Mouse (Mus musculus) forebrain, postnatal 0 days (tissue): ENCODE results near the gene Elmo1. TPM values are rescaled to one million over a fixed set of nuclear protein-coding genes. Genes with fewer than 3 reads are reported as not detected.
A peak's percentile ranks its signal among the peaks of the same experiment; 100 is the strongest.

Experiments used
- ATAC-seq: fragments of 200-750 bp; cut with Nextera tagmentation; 2 replicates; pipeline ENCODE4 v1.8.0; 2017; ENCODE audit warnings: mild to moderate bottlenecking, moderate library complexity
- DNase-seq: peaks from one replicate; pipeline ENCODE4 v3.0.0-alpha.2; 2015
- H3K27ac ChIP-seq: fragments of 300-500 bp; sonication (generic); 2 replicates; pipeline ENCODE4 v1.5.1; 2014; ENCODE audit warnings: low read depth, mild to moderate bottlenecking, antibody characterized with exemption, low read length, moderate library complexity, mixed read lengths
- H3K27me3 ChIP-seq: fragments of 300-500 bp; sonication (generic); 2 replicates; pipeline ENCODE4 v1.6.1; 2014; ENCODE audit warnings: mild to moderate bottlenecking, low read length, mixed read lengths; ENCODE audit not compliant: insufficient read depth
- H3K36me3 ChIP-seq: fragments of 300-500 bp; sonication (generic); 2 replicates; pipeline ENCODE4 v1.6.1; 2014; ENCODE audit warnings: mild to moderate bottlenecking, moderate library complexity; ENCODE audit not compliant: insufficient read depth
- H3K4me1 ChIP-seq: fragments of 300-500 bp; sonication (generic); 2 replicates; pipeline ENCODE4 v1.6.1; 2014; ENCODE audit warnings: antibody characterized with exemption; ENCODE audit not compliant: insufficient read depth
- H3K4me2 ChIP-seq: fragments of 300-500 bp; sonication (generic); 2 replicates; pipeline ENCODE4 v1.6.1; 2014; ENCODE audit warnings: low read depth, mild to moderate bottlenecking, moderate library complexity
- H3K4me3 ChIP-seq: fragments of 300-500 bp; sonication (generic); 2 replicates; pipeline ENCODE4 v1.5.1; 2014; ENCODE audit warnings: low read depth, low read length, mixed read lengths
- H3K9ac ChIP-seq: fragments of 300-500 bp; sonication (generic); 2 replicates; pipeline ENCODE4 v1.6.1; 2014; ENCODE audit warnings: mild to moderate bottlenecking
- H3K9me3 ChIP-seq: fragments of 300-500 bp; sonication (generic); 2 replicates; pipeline ENCODE4 v1.6.1; 2016; ENCODE audit warnings: low read length
- CTCF ChIP-seq: sonication (generic); IDR thresholded peaks from 2 replicates; pipeline ENCODE4 v1.5.1; 2016; ENCODE audit warnings: antibody characterized with exemption, control low read depth, low read depth
- WGBS: fragments of 180-500 bp; shearing (Covaris S2); extraction: QIAGEN DNeasy Blood & Tissue Kit; methylation state at CpG from one replicate; pipeline ENCODE4 v1.1.7; 2014; 5-methylcytosine and 5-hydroxymethylcytosine counted together
- polyA plus RNA-seq: library from polyadenylated mRNA; unstranded; fragments of >200 nt; fragmentation: Nextera tagmentation; extraction: Ambion mirVana; gene quantifications from 2 replicates; pipeline ENCODE4 v1.2.1, GENCODE M21; 2015
- total RNA-seq: library from RNA; depleted of rRNA; stranded (reverse); fragments of >200 nt; gene quantifications from 2 replicates; pipeline ENCODE4 v1.2.3, GENCODE M21; 2014

The Elmo1 gene
- total and polyA plus RNA-seq, 2 experiments from 2014 or later, result 30.9 to 33.5 TPM

GRCm38 (mm10) chr13:20212665-20213064 lies 122.3 kb downstream of the Elmo1 start:
- Histone ChIP-seq H3K4me1 (no peaks in the 10 kb centered on the region), H3K27me3 (no peaks in the 10 kb centered on the region), H3K4me2 (no peak overlapping the region), H3K4me3 (no peak overlapping the region), H3K9me3 (no peaks in the 10 kb centered on the region), H3K36me3 (no peaks in the 10 kb centered on the region), H3K27ac (no peak overlapping the region), H3K9ac (no peak overlapping the region)
- DNase-seq (no peak), ATAC-seq (no peak)
- no peak for TF ChIP-seq CTCF
- WGBS, result 90% methylated on average over 6 of the region's 6 CpGs

DNA sequence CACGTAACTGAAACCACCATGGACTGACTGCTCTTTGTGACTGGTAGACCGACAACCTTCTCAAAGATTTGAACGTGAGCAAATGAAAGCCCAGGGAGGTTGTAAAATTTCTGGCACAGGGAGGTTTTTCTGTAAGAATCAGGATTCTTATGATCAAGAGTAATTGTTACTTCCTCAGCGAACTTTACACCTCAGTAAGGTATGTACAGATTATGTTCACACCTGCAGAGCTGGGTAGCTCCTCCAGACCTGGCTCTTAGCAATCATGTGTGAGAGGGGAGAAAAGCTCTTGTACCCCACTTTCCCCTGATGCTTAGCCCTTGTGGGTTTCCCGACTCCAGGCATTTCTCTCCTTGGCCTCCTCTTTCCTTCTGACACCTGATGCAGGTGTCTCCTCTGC lies 123.5 kb downstream of the Elmo1 start:
- Histone ChIP-seq H3K4me2 (no peak overlapping the region), H3K4me3 (no peak overlapping the region), H3K27ac (no peak overlapping the region), H3K36me3 (no peaks in the 10 kb centered on the region), H3K4me1 (0 out of 2 replicates have a peak, but pooled peaks cover 3% of the 10 kb centered on the region), H3K9me3 (no peaks in the 10 kb centered on the region), H3K27me3 (no peaks in the 10 kb centered on the region), H3K9ac (no peak overlapping the region)
- 92% methylated on average over 5 of the region's 5 CpGs for WGBS
- ATAC-seq (no peak), DNase-seq (no peak)
- no peak for TF ChIP-seq CTCF

DNA sequence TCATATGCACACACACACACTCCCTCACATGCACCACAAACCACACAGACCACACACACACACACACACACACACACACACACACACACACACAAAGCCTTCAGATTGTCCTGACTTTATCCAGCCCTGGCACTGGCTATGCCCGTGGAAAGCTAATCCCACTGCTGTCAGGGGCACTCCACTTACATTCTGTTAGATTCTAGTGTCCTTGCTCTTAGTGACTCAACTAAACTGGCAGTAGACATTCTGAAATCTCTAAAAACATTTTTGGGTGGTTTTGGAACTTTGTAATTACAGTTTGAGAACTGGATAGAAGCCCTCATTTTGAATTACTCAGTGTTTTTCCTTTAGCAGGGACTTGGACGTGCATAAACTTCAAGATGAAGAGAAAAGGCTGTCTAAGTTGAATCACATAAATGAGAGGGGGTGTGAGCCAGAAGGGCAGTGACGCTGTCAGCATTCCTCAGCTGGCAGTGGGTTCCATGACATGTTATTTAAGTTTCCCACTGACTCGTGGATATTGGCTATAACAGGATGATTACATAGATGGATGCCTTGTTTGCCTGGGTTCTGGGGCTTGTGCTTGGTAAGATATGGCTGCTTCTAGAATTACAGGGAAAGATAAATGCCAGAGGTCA lies 127.2 kb downstream of the Elmo1 start:
- ATAC-seq (peak; percentile 85), DNase-seq (no peak)
- Histone ChIP-seq H3K27ac (no peak overlapping the region), H3K4me2 (no peak overlapping the region), H3K9ac (no peak overlapping the region), H3K36me3 (no peaks in the 10 kb centered on the region), H3K27me3 (no peaks in the 10 kb centered on the region), H3K9me3 (no peaks in the 10 kb centered on the region), H3K4me1 (0 out of 2 replicates have a peak, but pooled peaks cover 3% of the 10 kb centered on the region), H3K4me3 (no peak overlapping the region)
- no peak for TF ChIP-seq CTCF
- WGBS, result 35% methylated on average over 4 of the region's 4 CpGs

GRCm38 (mm10) chr13:20218126-20218525 lies 127.7 kb downstream of the Elmo1 start:
- Histone ChIP-seq H3K4me3 (no peak overlapping the region), H3K9me3 (no peaks in the 10 kb centered on the region), H3K4me2 (no peak overlapping the region), H3K4me1 (0 out of 2 replicates have a peak, but pooled peaks cover 3% of the 10 kb centered on the region), H3K36me3 (no peaks in the 10 kb centered on the region), H3K27me3 (no peaks in the 10 kb centered on the region), H3K27ac (no peak overlapping the region), H3K9ac (no peak overlapping the region)
- DNase-seq (no peak), ATAC-seq (0 out of 2 replicates have a peak, but pooled peaks have one; percentile 23)
- 52% methylated on average over 4 of the region's 4 CpGs for WGBS
- TF ChIP-seq CTCF, result no peak

GRCm38 (mm10) chr13:20220414-20220813 lies 130.0 kb downstream of the Elmo1 start:
- no peak overlapping the region for H3K27ac ChIP-seq
- ATAC-seq, result no peak
- no peaks in the 10 kb centered on the region for H3K36me3 ChIP-seq

GRCm38 (mm10) chr13:20227923-20228705 lies 137.7 kb downstream of the Elmo1 start:
- Histone ChIP-seq H3K4me1 (0 out of 2 replicates have a peak, but pooled peaks cover 4% of the 10 kb centered on the region), H3K27me3 (no peaks in the 10 kb centered on the region), H3K4me2 (no peak overlapping the region), H3K9me3 (no peaks in the 10 kb centered on the region), H3K27ac (no peak overlapping the region), H3K9ac (no peak overlapping the region), H3K36me3 (no peaks in the 10 kb centered on the region), H3K4me3 (no peak overlapping the region)
- DNase-seq (no peak), ATAC-seq (peak; percentile 74)
- WGBS, result 42% methylated on average over 11 of the region's 11 CpGs
- no peak for TF ChIP-seq CTCF

More at GRCm38 (mm10) chr13:20220414-20220813, 130.0 kb downstream of the Elmo1 start:
- no peak for TF ChIP-seq CTCF
- Histone ChIP-seq H3K4me3 (no peak overlapping the region), H3K9me3 (no peaks in the 10 kb centered on the region), H3K27me3 (no peaks in the 10 kb centered on the region), H3K9ac (no peak overlapping the region), H3K4me2 (no peak overlapping the region), H3K4me1 (0 out of 2 replicates have a peak, but pooled peaks cover 3% of the 10 kb centered on the region)
- DNase-seq, result no peak
